Mouse (Mus musculus) heart, postnatal 14 days (tissue): ENCODE data around the gene Cyb5b. TPM values are rescaled to one million over a fixed set of nuclear protein-coding genes. Genes with fewer than 3 reads are reported as not detected.
"Not testable (repeated sequence)": the region's sequence is repeated elsewhere in the genome, so short reads cannot be mapped to it uniquely, and the experiment has no call there.

Experiments
- DNase-seq, 2 experiments: peaks; one replicate each; pipeline ENCODE4 v3.0.0; 2021 to 2022
- intact Hi-C: fragments of 180-260 bp; cut with DNase I; formaldehyde crosslinking; loops from one replicate; pipeline ENCODE4 v1.15.1; 2025
- total RNA-seq, 2 experiments: library from RNA; stranded (reverse); gene quantifications; 2 replicates each; pipeline ENCODE4 v1.2.3; 2021

Gene Cyb5b
- total RNA-seq, 2 experiments from 2014 or later, result 35.0 to 39.5 TPM

DNA sequence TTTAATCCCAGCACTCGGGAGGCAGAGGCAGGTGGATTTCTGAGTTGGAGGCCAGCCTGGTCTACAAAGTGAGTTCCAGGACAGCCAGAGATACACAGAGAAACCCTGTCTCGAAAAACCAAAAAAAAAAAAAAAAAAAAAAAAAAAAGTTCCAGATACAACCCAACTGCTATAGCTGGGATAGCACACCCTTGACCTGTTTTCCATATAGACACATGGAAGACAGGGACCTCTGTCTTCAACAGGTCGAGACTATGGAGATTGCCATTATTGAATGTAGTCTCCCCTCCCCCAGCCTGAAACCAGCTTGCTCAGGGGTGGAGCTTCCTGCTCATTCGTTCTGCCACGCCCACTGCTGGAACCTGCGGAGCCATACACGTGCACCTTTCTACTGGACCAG, 66.8 kb downstream of the Cyb5b start:
- DNase-seq, intact Hi-C loops: not testable (repeated sequence)

DNA sequence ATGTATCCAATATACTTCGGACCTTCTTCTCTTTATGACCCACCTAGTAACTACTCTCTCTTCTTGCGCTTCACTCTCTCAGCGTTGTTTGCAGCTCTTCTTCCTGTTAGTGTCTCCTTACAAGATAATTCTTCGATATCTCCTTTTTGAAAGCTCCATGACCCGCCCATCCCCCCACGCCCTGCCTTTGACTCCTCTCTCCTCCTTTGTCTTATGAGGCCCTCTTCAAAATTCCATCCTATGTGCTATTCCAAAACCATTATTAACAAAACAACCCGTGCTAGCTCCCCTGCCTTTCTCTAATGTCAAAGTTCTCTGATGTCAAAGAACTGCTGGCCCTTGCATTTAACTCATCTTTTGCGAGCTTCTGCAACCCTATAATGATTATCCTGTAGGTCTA, 67.7 kb downstream of the Cyb5b start:
- intact Hi-C loops, result no loop called here
- DNase-seq, result no peak

DNA sequence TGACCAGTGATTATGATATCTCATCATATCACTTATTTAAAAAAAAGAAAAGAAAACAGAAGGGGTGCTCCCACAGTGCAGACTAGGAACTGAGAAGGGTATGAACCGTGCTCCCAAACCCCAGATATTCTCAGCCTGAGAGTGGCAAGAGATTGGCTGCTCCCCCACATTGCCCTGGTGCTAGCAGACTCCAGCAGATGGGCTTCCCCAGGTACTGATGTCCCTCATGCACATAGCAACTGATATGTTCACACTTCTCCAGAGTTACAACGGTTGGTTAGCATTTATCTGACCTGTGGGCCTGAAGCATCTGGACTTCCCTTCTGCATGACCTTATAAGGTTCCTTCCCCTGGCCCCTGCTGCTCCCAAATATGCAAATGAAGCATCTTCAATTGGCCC, 68.6 kb downstream of the Cyb5b start:
- no peak for DNase-seq
- intact Hi-C loops, result no loop called here

- peak; percentile 43 to 55 for DNase-seq
- intact Hi-C loops, result no loop called here
These were observed 71.7 kb downstream of the Cyb5b start for GRCm38 (mm10) chr8:107221924-107222851.

DNA sequence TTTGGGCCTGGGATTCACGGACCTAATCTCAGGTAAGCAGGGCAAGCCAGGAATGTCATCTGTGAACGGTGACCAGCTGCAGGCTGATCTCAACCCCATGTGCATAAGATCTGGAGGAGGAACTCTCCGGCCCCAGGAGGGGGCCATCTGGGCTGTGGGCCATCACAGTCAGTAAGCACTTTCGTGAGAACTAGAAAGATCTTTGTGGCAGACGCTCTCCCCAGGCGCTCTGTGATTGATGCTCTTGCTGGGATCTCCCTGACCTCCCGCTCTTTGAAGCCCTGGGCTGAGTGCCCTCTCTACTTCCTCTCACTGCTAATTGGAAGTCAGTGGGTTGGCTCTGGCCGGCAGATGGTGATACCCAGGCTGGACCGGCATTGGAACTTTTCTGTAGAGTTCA, 75.7 kb downstream of the Cyb5b start:
- intact Hi-C loops, result no loop called here

GRCm38 (mm10) chr8:107227011-107227626, 76.7 kb downstream of the Cyb5b start:
- no peak for DNase-seq
- intact Hi-C loops, result no loop called here

More for the DNA sequence above, 75.7 kb downstream of the Cyb5b start:
- peak in 1 of 2 experiments; percentile 12 for DNase-seq

DNA sequence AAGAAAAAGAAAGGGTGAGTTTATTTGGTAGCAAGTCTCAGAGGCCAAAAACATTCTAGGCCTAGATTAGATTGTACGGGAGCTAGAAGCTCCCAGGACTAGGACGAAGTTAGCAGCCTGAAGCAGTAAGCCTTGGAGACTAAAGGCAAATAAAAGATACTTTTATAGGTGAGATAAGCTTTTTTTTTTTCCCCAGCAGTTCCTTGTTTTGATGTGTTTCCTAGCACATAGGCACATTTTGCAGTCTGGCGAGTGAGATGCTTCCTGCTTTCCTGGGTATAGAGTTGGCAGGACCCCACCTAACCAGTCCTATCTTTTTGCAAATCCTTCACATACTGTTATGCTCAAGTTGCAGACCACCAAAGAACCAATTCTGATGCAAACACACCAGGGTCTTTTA, 82.8 kb downstream of the Cyb5b start:
- no peak for DNase-seq
- intact Hi-C loops, result no loop called here

- intact Hi-C loops, result no loop called here
These were observed 83.3 kb downstream of the Cyb5b start for GRCm38 (mm10) chr8:107233718-107234117.

More at GRCm38 (mm10) chr8:107233718-107234117, 83.3 kb downstream of the Cyb5b start:
- no peak for DNase-seq

Other genes starting within 250 kb of the Cyb5b start
- 10 to 100 TPM; 19.9 to 21.0 TPM for gene Sntb2, start 214.9 kb upstream of the Cyb5b start, total RNA-seq
- 10 to 100 TPM; 55.6 to 59.1 TPM for gene Vps4a, start 119.4 kb upstream of the Cyb5b start, total RNA-seq
- gene Pdf, start 102.0 kb upstream of the Cyb5b start, total RNA-seq, result 10 to 100 TPM; 49.4 to 49.6 TPM
- gene Cog8, start 94.0 kb upstream of the Cyb5b start, total RNA-seq, result 10 to 100 TPM; 18.6 to 18.9 TPM
- 10 to 100 TPM; 19.5 to 24.2 TPM for gene Nip7, start 93.8 kb upstream of the Cyb5b start, total RNA-seq
- not detected for gene Tmed6, start 85.0 kb upstream of the Cyb5b start, total RNA-seq
- 10 to 100 TPM; 14.4 to 15.0 TPM for gene Terf2, start 54.1 kb upstream of the Cyb5b start, total RNA-seq
- gene Nfat5, start 142.8 kb downstream of the Cyb5b start, total RNA-seq, result 10 to 100 TPM; 36.5 to 36.6 TPM